Mouse (Mus musculus): Measurements from ENCODE around the gene Atg13.
"Not testable (repeated sequence)": the region's sequence is repeated elsewhere in the genome, so short reads cannot be mapped to it uniquely, and the experiment has no call there.

Gene Atg13

DNA sequence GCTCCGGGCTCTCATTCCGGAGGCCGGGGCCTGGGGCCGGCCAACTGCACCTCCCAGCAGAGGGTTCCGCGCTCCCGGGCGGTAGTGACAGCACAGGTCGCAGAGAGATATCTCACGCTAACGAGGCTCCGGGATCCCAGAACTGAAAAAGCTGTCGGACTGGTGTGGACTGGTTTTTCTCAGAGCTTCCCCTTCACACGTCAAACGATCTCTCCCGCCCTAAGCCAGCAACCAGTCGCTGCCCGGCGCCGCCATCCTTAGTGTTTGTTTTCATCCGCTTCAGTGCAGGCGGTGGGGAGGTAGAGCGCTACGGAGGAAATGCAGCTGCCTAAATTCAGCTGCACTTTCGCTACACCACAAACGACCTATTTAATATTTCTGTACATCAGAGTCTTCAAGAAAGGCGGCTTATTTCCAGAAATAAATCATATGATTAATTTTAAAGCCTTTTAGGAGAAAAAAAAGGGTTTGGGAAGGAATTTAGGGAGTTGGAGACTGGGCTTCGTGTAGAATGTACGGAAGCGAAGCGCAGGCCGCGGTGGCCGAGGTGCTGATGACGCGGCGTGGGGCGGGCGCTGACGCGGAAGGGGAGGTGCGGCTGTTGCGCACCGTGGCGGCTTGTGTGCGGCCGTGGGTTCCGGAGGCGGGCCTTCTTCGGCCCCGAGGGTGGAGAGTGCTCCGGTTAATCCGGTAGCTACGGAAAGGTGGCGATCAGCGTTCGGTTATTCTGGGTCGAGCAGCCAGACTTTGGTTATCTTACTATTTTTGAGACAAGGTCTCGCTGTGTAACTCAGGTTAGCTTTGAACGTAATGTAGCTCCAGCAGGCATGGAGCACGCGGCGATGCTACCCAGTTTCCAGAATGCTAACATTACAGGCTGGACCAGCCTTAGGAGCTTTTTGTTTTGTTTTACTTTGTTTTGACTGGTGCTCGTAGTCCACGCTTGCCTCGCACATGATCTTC, at the start of gene Atg13, which contains the start of gene Harbi1:
TSS of gene Atg13 (minus strand) at position 305 of the 963 bp plus-strand sequence.
TSS of gene Harbi1 (plus strand) at position 581 of the 963 bp plus-strand sequence.
- DNase-seq, result peak; percentile 92

DNA sequence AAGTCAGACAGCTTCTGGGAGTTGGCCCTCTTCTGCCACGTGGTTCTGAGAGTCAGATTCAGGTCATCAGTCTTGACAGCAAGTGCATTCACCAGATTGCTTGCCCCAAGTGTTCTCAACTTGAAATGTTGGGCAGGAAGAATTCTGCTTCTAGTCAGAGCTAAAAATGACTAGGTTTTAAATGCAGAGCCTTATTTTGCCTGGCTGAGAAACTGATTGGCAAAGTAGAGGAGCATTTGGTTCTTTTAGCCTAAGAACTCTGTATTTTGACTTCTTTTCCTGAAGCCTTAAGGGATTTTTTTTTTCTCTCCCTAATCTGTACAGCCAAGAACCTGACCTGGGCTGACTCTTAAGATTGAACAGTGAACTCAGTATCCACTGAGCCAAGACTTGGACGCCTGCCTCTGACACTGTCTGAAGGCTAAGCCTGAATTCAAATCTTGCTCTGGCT, 39.5 kb upstream of the Atg13 start:
- DNase-seq, result no peak

GRCm38 (mm10) chr2:91744686-91745085, 34.3 kb upstream of the Atg13 start:
- DNase-seq, result no peak

DNA sequence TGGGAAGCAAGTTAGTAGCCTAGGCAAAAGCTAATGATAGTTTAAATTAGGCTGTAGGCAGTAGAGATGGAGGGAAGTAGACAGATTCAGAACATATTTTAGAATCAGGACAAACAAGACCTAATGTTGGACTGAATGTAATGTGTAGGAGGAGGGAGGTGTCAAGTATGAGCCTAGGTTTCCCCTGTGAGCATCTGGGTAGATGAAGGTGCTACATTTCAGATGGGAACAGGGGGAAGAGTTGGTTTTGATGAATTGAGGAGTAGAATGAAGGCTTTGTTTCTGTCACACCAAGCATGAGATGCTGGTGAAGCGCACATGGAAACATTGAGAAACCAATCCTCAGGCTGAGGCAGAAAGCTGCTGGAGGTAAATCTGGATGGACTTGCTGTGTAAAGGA, 29.2 kb upstream of the Atg13 start:
- no peak for DNase-seq

- DNase-seq, result no peak
Measured at GRCm38 (mm10) chr2:91735221-91735620, 24.8 kb upstream of the Atg13 start.

DNA sequence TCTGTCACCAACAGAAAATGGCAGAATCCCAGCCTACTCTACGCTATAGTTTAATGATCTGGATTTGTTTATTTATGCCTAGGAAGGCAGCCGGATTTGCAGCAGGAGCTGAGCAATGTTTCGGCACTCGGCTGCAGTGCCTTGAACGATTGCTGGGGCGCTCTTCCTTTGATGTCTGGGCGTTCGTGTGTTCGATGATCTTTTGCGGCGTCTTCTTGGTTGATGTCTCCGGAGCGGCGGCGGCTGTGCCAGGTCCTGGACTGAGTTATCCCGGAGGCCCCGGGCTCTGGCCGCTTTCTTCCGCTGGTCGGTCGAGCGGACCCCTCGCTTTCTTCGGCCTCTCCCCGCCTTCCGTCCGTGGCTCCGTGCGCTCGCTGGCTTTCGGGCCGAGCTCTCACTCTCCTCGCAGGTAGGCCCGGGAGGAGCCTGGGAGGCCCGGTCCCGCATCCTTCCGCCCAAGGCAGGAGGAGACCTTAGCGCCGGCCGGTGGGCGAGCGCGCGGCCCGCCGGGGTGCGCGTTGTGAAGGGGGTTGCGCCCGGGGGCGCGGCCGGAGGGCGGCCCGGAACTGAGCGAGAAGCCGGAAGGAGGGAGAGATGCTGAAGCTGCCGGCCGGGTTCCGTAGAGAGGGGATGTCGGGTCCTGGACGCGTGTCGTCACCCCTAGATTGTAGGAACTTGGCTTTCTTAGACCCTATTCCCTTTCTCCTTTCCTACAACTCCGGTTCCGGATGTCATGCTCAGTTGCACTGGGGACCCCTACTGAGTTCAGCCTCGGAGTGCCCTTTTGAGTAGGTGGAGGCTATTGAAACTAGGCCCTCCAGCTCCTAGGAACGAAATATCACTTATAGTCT, 19.8 kb upstream of the Atg13 start, which contains the start of gene Ambra1:
TSS of gene Ambra1 (plus strand) at position 164 of the 851 bp plus-strand sequence.
- peak; percentile 77 for DNase-seq

- DNase-seq, result no peak
Measured at GRCm38 (mm10) chr2:91729571-91729970, 19.2 kb upstream of the Atg13 start.

DNA sequence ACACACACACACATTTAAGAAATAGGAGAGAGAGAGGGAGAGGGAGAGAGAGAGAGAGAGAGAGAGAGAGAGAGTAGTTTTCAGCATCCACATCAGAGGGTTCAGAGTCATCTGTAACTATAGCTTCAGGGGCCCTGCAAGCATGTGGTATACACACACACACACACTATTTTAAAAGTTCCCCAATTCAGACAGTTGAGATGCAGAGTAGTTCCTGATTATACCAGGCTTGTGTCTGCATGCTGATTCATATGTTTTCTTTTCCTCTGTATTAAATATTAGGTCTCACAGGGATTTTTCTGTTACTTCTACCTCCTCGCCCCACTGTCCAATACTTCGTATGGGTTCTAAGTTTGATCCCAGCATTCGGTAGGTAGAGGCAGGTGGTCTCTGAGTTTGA, 16.6 kb upstream of the Atg13 start:
- DNase-seq, result no peak

- not testable (repeated sequence) for DNase-seq
Measured at GRCm38 (mm10) chr2:91725476-91725875, 15.1 kb upstream of the Atg13 start.

GRCm38 (mm10) chr2:91724716-91725115, 14.3 kb upstream of the Atg13 start:
- no peak for DNase-seq

DNA sequence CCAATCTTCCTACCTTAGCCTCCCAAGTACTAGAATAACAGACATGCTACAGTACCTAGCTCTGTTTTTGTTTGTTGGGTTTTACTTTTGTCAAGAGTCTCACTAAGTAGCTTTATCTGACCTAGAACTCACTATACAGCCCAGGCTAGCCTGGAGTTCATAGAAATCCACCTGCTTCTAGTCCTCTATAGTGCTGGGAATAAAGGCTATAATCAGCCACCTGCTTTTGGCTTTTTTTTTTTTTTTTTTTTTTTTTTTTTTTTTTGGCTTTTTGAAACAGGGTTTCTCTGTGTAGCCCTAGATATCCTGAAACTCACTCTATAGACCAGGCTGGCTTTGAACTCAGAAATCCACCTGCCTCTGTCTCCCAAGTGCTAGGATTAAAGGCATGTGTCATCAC, 13.6 kb upstream of the Atg13 start:
- DNase-seq, result no peak

GRCm38 (mm10) chr2:91723382-91723781, 13.0 kb upstream of the Atg13 start:
- no peak for DNase-seq

DNA sequence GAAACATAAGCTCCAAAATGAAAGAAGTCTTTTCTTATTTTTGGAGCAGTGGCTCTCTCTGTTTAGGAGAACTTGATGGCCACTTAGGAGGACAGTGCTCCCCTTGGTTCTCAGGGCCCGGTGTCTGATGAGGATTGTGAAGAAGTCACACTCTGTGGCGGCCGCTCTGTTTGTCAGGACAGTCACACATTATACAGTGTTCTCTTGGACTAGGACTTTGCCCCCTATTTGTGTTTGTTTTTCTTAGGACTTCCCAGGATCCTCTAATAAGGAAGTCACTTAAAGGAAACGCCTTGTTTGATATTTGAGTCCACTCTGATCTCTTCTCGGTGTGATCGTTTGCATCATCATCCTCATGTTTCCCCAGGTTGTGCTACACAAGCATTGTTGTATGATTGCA, 7.9 kb upstream of the Atg13 start:
- DNase-seq, result no peak

GRCm38 (mm10) chr2:91714921-91715320, 4.5 kb upstream of the Atg13 start:
- no peak for DNase-seq

DNA sequence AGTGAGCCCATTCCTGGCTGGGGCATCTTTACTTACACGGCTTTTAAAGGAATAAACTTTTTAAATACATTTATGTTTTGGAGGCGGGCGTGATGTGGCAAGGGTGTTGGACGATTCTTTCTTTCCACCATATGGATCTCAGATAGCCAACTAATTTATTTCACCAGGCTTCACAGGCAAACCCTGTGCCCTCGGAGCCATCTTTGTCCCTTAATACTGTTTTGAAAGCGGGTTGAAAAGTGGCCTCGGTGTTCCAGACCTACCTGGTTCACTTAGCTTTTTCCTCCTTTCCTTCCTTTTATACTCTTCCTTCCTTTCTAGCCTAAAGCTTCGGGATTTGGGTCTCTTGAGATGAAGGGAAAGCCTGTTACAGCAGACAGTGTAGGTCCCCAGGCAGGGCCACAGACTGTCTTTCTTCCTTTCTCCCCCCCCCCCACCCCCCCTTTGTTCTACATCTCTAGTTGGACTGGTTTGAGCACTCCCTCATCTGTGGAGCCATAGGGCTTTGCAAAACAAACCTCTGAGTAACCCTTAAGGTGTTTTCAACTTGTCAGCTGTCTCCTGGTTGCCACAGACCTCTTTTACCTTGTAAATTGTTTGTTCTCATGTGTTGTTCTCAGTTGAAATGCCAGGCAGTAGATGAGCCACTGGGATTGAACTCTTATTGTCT, 1.0 kb upstream of the Atg13 start:
- DNase-seq, result no peak

DNA sequence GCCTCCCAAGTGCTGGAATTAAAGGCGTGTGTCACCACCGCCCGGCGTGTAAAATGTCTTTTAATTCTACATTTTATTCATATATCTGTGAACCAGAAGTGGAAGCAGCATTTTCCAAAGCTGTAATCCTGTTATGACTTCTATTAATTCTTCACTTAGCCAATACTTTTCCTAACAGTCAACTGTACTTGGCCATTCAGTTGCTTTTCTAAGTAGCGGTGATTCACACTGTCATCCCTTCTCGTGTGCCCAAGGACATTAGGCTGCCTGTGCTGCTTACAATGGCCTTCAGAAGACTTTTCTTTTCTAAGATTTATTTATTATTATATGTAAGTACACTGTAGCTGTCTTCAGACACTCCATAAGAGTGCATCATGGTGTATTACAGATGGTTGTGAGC, 2.0 kb downstream of the Atg13 start:
- DNase-seq, result no peak

DNA sequence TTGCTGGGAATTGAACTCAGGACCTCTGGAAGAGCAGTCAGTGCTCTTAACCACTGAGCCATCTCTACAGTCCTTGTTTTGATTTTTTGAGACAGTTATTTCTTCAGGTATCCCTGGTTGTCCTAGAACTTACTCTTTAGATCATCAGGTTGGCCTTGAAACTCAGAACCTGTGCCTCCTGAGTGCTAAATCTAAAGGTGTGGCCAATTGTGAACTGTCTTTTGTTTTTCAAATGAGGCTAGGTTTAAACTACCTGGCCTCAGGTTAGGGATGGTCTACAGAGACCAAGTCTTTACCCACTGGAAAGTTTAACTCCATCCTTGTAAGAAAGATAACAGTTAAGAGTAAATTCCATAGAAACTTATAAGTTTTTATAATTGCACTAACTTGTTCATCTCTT, 3.9 kb downstream of the Atg13 start:
- no peak for DNase-seq

GRCm38 (mm10) chr2:91705736-91706135, 4.6 kb downstream of the Atg13 start:
- DNase-seq, result no peak

DNA sequence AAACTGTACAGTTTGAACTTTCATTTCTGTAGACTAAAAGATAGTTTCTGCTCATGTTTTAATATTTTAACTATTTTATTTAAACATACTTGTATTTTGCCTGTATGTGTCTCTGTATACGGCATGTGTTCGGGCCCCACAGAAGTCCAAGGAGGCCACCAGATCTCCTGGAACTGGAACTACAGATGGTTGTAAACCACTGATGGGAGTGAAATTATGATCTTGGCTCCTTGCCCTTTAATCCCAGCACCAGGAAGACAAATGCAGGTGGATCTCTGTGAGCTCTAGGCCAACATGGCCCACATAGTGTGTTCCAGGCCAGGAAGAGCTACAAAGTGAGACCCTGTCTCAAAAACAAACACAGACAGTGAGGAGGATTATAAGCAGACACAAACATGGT, 9.0 kb downstream of the Atg13 start:
- DNase-seq, result no peak

DNA sequence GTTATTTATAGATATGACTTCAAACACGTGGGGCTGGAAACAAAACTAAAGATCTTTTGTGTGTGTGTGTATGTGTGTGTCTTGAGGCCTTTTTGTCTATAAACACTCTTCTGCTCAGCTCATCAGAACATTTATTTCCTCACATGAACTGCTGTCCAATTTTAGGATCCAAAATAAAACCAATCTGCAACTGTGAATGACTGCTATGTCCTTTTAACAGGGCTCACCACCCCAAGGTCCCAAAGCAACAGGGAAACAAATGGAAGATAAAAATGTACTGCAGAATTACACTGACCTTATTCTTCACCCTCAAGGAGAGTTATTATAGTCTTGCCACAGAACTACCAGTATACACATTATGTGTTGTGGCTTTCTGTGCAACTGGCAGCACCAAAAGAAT, 11.2 kb downstream of the Atg13 start:
- no peak for DNase-seq

DNA sequence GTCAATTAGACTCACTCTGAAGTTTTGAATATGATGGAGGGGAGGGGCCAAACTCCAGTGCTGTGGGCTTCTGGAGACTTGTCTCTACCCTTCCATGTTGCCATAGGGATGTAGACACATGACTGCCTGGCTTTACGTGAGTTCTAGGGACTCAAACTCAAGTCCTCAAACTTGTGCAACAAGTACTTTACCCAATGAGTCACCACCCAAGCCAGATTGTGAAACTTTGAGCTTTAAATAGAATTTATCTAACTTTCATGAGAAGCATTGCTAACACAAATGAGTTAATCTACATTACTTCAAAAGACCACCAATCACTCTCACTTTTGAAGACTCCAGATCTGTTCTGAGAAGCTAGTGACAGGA, 14.2 kb downstream of the Atg13 start:
- DNase-seq, result no peak

- no peak for DNase-seq
Measured at GRCm38 (mm10) chr2:91695436-91696224, 14.7 kb downstream of the Atg13 start.

Measured in right cerebral cortex, postnatal 14 days (tissue).